Mouse (Mus musculus): ENCODE results near the gene Pax9. TPM values are rescaled to one million over a fixed set of nuclear protein-coding genes. Genes with fewer than 3 reads are reported as not detected.

Pax9 gene
- polyA plus RNA-seq, 1 experiment: not detected

- H3K4me3 ChIP-seq (ENCODE audit: low read depth, low read length): no peak overlapping the region
- no peaks in the 10 kb centered on the region; the same call in 1 of the 2 replicates for H3K4me1 ChIP-seq (ENCODE audit: control insufficient read depth, insufficient read depth, insufficient read length, low read length)
- WGBS: 16% methylated on average over 15 of the region's 15 CpGs
- no peak overlapping the region for H3K27ac ChIP-seq (ENCODE audit: insufficient read depth, low read depth, low read length)
- TF ChIP-seq CTCF (IDR thresholded peaks at IDR 0.05; ENCODE audit: extremely low read depth, insufficient read length, insufficient replicate concordance, low read depth, low read length) (no peak), POLR2A (IDR thresholded peaks at IDR 0.05; ENCODE audit: low read depth, low read length) (no peak)
- H3K27me3 ChIP-seq (ENCODE audit: control insufficient read depth, insufficient read depth, low read length): peaks cover 58% of the 10 kb centered on the region
- no peaks in the 10 kb centered on the region for H3K36me3 ChIP-seq (ENCODE audit: control insufficient read depth, insufficient read depth, low read length)
These were observed 3.7 kb upstream of the Pax9 start for GRCm38 (mm10) chr12:56687640-56688481.

DNA sequence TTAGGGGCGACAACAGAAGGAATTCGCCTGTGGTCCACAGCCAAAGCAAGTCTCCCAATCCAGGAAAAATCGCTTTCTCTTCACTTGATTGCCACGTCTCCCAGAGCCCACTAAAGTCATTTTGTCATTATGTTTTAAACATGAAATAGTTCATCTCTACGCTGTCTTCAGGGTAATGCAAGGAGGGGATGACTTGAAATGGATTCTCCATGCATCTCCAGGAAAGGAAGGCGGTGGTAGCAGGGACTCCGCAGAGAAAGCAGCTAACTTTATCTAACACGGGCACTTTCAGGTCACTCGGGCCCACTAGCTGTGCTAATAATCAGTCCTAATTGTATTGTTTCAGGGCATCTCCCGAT lies 3.1 kb upstream of the Pax9 start:
- Histone ChIP-seq H3K36me3 (ENCODE audit: control insufficient read depth, insufficient read depth, low read length) (no peaks in the 10 kb centered on the region), H3K27ac (ENCODE audit: insufficient read depth, low read depth, low read length) (no peak overlapping the region), H3K4me3 (ENCODE audit: low read depth, low read length) (no peak overlapping the region), H3K27me3 (ENCODE audit: control insufficient read depth, insufficient read depth, low read length) (peaks cover 61% of the 10 kb centered on the region), H3K4me1 (ENCODE audit: control insufficient read depth, insufficient read depth, insufficient read length, low read length) (no peaks in the 10 kb centered on the region; the same call in 1 of the 2 replicates)
- 8% methylated on average over 10 of the region's 10 CpGs for WGBS
- no peak for TF ChIP-seq CTCF (IDR thresholded peaks at IDR 0.05; ENCODE audit: extremely low read depth, insufficient read length, insufficient replicate concordance, low read depth, low read length)

DNA sequence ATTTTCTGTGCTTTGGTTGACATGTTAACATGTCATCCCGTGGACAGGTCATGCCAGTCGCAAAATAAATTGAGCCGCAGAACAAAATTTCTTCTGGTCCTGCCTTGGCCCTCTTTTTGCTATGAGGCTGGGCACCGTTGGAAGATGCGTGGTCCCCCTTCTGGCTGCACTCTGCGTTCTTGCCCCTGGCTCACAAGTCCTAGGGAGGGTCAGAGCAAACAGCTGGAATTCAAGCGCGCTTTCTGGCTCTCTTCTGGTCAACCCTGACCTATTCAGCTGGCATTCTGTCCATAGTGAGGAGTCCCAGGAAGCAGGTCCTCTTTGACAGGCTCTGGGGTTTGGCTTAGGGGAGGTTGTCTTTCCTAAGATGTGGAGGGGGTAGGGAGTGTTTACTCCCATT lies 2.6 kb upstream of the Pax9 start:
- 6% methylated on average over 8 of the region's 8 CpGs for WGBS
- Histone ChIP-seq H3K4me1 (ENCODE audit: control insufficient read depth, insufficient read depth, insufficient read length, low read length) (no peaks in the 10 kb centered on the region; the same call in 1 of the 2 replicates), H3K36me3 (ENCODE audit: control insufficient read depth, insufficient read depth, low read length) (no peaks in the 10 kb centered on the region), H3K27ac (ENCODE audit: insufficient read depth, low read depth, low read length) (no peak overlapping the region), H3K27me3 (ENCODE audit: control insufficient read depth, insufficient read depth, low read length) (peaks cover 60% of the 10 kb centered on the region), H3K4me3 (ENCODE audit: low read depth, low read length) (no peak overlapping the region)
- no peak for TF ChIP-seq POLR2A (IDR thresholded peaks at IDR 0.05; ENCODE audit: low read depth, low read length)
- TF ChIP-seq CTCF (IDR thresholded peaks at IDR 0.05; ENCODE audit: extremely low read depth, insufficient read length, insufficient replicate concordance, low read depth, low read length): no peak

GRCm38 (mm10) chr12:56689331-56689730 lies 2.2 kb upstream of the Pax9 start:
- Histone ChIP-seq H3K4me3 (ENCODE audit: low read depth, low read length) (no peak overlapping the region), H3K36me3 (ENCODE audit: control insufficient read depth, insufficient read depth, low read length) (no peaks in the 10 kb centered on the region), H3K4me1 (ENCODE audit: control insufficient read depth, insufficient read depth, insufficient read length, low read length) (no peaks in the 10 kb centered on the region; the same call in 1 of the 2 replicates), H3K27me3 (ENCODE audit: control insufficient read depth, insufficient read depth, low read length) (peaks cover 57% of the 10 kb centered on the region), H3K27ac (ENCODE audit: insufficient read depth, low read depth, low read length) (no peak overlapping the region)
- TF ChIP-seq POLR2A (IDR thresholded peaks at IDR 0.05; ENCODE audit: low read depth, low read length) (no peak), CTCF (IDR thresholded peaks at IDR 0.05; ENCODE audit: extremely low read depth, insufficient read length, insufficient replicate concordance, low read depth, low read length) (no peak)
- 6% methylated on average over 10 of the region's 10 CpGs for WGBS

- Histone ChIP-seq H3K27ac (ENCODE audit: insufficient read depth, low read depth, low read length) (no peak overlapping the region), H3K4me3 (ENCODE audit: low read depth, low read length) (no peak overlapping the region), H3K4me1 (ENCODE audit: control insufficient read depth, insufficient read depth, insufficient read length, low read length) (no peaks in the 10 kb centered on the region; the same call in 1 of the 2 replicates), H3K27me3 (ENCODE audit: control insufficient read depth, insufficient read depth, low read length) (peaks cover 60% of the 10 kb centered on the region), H3K36me3 (ENCODE audit: control insufficient read depth, insufficient read depth, low read length) (no peaks in the 10 kb centered on the region)
- TF ChIP-seq POLR2A (IDR thresholded peaks at IDR 0.05; ENCODE audit: low read depth, low read length): no peak
- no peak for TF ChIP-seq CTCF (IDR thresholded peaks at IDR 0.05; ENCODE audit: extremely low read depth, insufficient read length, insufficient replicate concordance, low read depth, low read length)
- 3% methylated on average over 25 of the region's 25 CpGs for WGBS
These were observed 1.8 kb upstream of the Pax9 start for GRCm38 (mm10) chr12:56689736-56690135.

GRCm38 (mm10) chr12:56690366-56690765 lies 1.2 kb upstream of the Pax9 start:
- peaks cover 66% of the 10 kb centered on the region for H3K27me3 ChIP-seq (ENCODE audit: control insufficient read depth, insufficient read depth, low read length)
- 6% methylated on average over 16 of the region's 16 CpGs for WGBS
- no peaks in the 10 kb centered on the region; the same call in 1 of the 2 replicates for H3K4me1 ChIP-seq (ENCODE audit: control insufficient read depth, insufficient read depth, insufficient read length, low read length)
- H3K4me3 ChIP-seq (ENCODE audit: low read depth, low read length): no peak overlapping the region
- H3K27ac ChIP-seq (ENCODE audit: insufficient read depth, low read depth, low read length): no peak overlapping the region
- TF ChIP-seq POLR2A (IDR thresholded peaks at IDR 0.05; ENCODE audit: low read depth, low read length): no peak
- TF ChIP-seq CTCF (IDR thresholded peaks at IDR 0.05; ENCODE audit: extremely low read depth, insufficient read length, insufficient replicate concordance, low read depth, low read length): no peak
- H3K36me3 ChIP-seq (ENCODE audit: control insufficient read depth, insufficient read depth, low read length): no peaks in the 10 kb centered on the region

- WGBS: 2% methylated on average over 12 of the region's 12 CpGs
- Histone ChIP-seq H3K36me3 (ENCODE audit: control insufficient read depth, insufficient read depth, low read length) (no peaks in the 10 kb centered on the region), H3K27ac (ENCODE audit: insufficient read depth, low read depth, low read length) (no peak overlapping the region), H3K27me3 (ENCODE audit: control insufficient read depth, insufficient read depth, low read length) (peaks cover 72% of the 10 kb centered on the region), H3K4me1 (ENCODE audit: control insufficient read depth, insufficient read depth, insufficient read length, low read length) (no peaks in the 10 kb centered on the region; the same call in 1 of the 2 replicates), H3K4me3 (ENCODE audit: low read depth, low read length) (no peak overlapping the region)
- no peak for TF ChIP-seq CTCF (IDR thresholded peaks at IDR 0.05; ENCODE audit: extremely low read depth, insufficient read length, insufficient replicate concordance, low read depth, low read length)
- no peak for TF ChIP-seq POLR2A (IDR thresholded peaks at IDR 0.05; ENCODE audit: low read depth, low read length)
These were observed 566 bp upstream of the Pax9 start for GRCm38 (mm10) chr12:56691001-56691400.
